Mouse (Mus musculus) small intestine, adult 2 months (tissue): ENCODE data around the gene Snx8. TPM values are rescaled to one million over a fixed set of nuclear protein-coding genes. Genes with fewer than 3 reads are reported as not detected.
A peak's percentile ranks its signal among the peaks of the same experiment; 100 is the strongest.

Source experiments
- H3K27ac ChIP-seq: fragments of 200-500 bp; 2 replicates; pipeline ENCODE4 v1.5.1; 2012; ENCODE audit warnings: low read depth, low read length, control low read depth, inconsistent platforms; ENCODE audit not compliant: insufficient read depth
- H3K27me3 ChIP-seq: fragments of 200-500 bp; 2 replicates; pipeline ENCODE4 v1.6.1; 2012; ENCODE audit warnings: mild to moderate bottlenecking, moderate library complexity, low read length, inconsistent platforms; ENCODE audit not compliant: control insufficient read depth, insufficient read depth
- H3K36me3 ChIP-seq: fragments of 200-500 bp; 2 replicates; pipeline ENCODE4 v1.6.1; 2012; ENCODE audit warnings: mild to moderate bottlenecking, low read length, control low read depth, inconsistent platforms; ENCODE audit not compliant: control insufficient read depth, insufficient read depth
- H3K4me1 ChIP-seq: fragments of 200-500 bp; 2 replicates; pipeline ENCODE4 v1.6.1; 2012; ENCODE audit warnings: low read length, inconsistent platforms, mixed read lengths; ENCODE audit not compliant: control insufficient read depth, insufficient read depth, insufficient read length
- H3K4me3 ChIP-seq: fragments of 200-500 bp; 2 replicates; pipeline ENCODE4 v1.5.1; 2012; ENCODE audit warnings: low read depth, mild to moderate bottlenecking, control low read depth, inconsistent platforms, low read length, moderate library complexity
- CTCF ChIP-seq: fragments of 200-500 bp; IDR thresholded peaks from 2 replicates; pipeline ENCODE4 v1.5.1; 2012; ENCODE audit warnings: low read depth, mild to moderate bottlenecking, control low read depth, inconsistent platforms, low read length, moderate library complexity, mixed read lengths; ENCODE audit not compliant: insufficient replicate concordance, insufficient read length; ENCODE audit errors: extremely low read depth
- POLR2A ChIP-seq: fragments of 200-500 bp; IDR thresholded peaks from 2 replicates; pipeline ENCODE4 v1.6.1; 2012; ENCODE audit warnings: low read depth, mild to moderate bottlenecking, control low read depth, inconsistent platforms, low read length, moderate library complexity
- WGBS: fragments of 180-500 bp; shearing (Covaris S2); methylation state at CpG from one replicate; pipeline ENCODE4 v1.1.7; 2018; 5-methylcytosine and 5-hydroxymethylcytosine counted together
- polyA plus RNA-seq: library from polyadenylated mRNA; depleted of rRNA; stranded (reverse); fragments of >200 nt; gene quantifications from 2 replicates; pipeline ENCODE4 v1.2.3, GENCODE M21; 2012

Snx8 gene
- polyA plus RNA-seq, 1 experiment: 6.6 TPM

DNA sequence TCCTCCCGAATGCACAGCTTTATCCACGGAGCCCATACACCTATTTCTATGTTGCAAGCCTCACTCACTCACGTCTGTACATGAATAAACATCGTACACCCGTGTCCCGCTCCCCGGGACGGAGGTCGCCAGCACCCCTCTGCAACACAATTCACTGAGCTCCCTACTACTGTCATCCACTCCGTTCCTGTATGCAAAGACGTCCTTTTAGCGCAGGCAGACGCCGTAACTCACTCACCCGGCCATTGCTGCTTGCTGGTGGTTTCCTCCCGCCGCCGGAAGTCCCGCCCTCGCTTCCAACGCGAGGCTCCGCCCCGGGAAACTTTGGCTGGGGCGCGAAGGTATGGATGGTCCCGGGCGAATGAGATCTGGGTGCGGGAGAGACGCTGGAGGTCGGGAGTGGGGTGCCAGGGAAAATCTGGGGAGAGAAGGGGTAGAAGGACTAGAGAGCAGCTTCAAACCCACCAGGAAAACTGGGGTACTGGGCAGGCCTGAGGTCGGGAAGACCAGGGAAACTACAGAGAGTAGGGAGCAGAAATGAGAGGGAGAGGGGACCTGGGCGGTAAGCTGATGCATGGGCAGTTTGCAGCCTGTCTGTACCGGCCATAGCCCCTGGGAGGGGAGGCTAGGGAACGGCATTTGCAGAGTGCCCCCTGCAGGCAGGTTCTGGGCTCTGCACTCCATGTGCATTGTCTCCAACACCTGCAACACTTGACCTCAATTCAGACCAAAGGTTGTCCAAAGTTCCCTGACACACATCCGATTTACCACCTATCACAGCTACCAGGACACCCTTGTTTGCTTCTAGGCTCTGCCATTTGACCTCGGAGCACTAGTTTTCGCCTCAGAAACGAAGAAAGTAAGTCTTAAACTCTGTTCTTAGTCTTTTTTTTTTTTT is 57.2 kb downstream of the Snx8 start, which contains the start of gene Mrm2:
TSS of gene Mrm2 (minus strand) at position 284 of the 898 bp plus-strand sequence.
- Histone ChIP-seq H3K4me3 (peak within 1 kb of the TSS; percentile 73), H3K27me3 (no peaks in the 10 kb centered on the region), H3K4me1 (peaks cover 5% of the 10 kb centered on the region; the same call in 1 of the 2 replicates), H3K36me3 (peaks cover 5% of the 10 kb centered on the region), H3K27ac (peak within 1 kb of the TSS; percentile 64)
- TF ChIP-seq CTCF (peak; percentile 98), POLR2A (peak; percentile 58; the same call in 1 of the 2 replicates)
- 1% methylated on average over 39 of the region's 39 CpGs for WGBS

DNA sequence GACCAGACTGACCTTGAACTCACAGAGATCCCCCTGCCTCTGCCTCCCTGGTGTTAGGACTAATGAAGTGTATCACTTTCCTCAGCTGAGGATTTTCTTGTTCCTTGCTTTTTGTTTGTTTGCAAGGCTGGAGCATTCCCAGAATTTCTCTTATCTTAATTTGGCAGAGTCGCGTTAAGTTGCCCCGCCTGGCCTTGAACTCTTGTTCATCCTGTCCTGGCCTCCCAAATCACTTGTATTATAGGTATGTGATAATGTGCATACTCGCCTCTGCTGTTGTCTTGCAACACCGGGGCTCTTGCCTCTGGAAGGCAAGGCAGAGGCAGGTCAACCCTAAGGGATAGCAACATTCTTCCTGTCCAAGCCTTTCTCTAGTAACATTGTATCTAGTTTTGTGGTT is 65.0 kb downstream of the Snx8 start:
- 35% methylated on average over 5 of the region's 5 CpGs for WGBS
- peaks cover 1% of the 10 kb centered on the region; the same call in 1 of the 2 replicates for H3K4me1 ChIP-seq
- no peaks in the 10 kb centered on the region for H3K27me3 ChIP-seq
- TF ChIP-seq CTCF: no peak
- TF ChIP-seq POLR2A: no peak
- H3K27ac ChIP-seq: no peak overlapping the region
- no peak overlapping the region for H3K4me3 ChIP-seq
- H3K36me3 ChIP-seq: peaks cover 5% of the 10 kb centered on the region

DNA sequence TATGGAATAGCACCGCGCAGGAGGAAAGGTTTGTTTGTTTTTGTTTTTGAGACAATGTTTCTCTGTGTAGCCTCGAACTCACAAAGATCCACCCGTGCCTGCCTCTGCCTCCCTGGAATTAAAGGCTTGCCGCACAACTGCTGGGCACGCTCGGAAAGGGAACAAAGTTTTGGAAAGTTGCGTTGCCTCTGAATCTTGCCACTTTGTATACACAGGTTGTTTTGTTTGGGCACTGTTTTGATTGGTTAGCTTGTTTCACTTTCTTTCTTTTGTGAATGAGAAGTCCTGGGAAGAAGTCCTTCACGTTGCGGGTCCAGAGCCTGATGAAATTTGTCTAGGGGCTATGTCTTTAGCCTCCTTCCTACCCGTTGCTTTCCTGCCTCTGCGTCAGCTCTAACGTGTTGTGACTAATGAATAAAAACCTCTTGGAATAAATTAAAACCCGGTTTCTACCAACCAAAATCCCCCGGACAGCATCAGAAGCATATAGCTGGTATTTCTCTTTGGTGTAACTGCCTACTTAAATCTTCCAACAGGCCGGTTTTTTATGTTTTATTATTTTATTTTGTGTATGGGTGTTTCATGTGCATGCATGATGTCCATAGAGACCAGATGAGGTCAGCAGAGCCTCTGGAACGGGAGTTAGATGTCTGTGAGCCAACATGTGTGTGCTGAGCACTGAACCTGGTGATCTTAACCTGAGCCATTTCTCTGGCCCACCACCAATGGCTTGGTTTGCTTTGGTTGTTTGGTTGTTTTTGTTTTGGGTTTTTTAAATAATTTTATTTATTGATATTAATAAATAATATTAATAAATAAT is 67.1 kb downstream of the Snx8 start:
- H3K27me3 ChIP-seq: no peaks in the 10 kb centered on the region
- TF ChIP-seq CTCF (no peak), POLR2A (no peak)
- H3K4me1 ChIP-seq: peaks cover 1% of the 10 kb centered on the region; the same call in 1 of the 2 replicates
- under 1% methylated on average over 17 of the region's 17 CpGs for WGBS
- H3K27ac ChIP-seq: peak overlapping the region; percentile 89
- H3K36me3 ChIP-seq: no peaks in the 10 kb centered on the region
- peak overlapping the region; percentile 97 for H3K4me3 ChIP-seq

DNA sequence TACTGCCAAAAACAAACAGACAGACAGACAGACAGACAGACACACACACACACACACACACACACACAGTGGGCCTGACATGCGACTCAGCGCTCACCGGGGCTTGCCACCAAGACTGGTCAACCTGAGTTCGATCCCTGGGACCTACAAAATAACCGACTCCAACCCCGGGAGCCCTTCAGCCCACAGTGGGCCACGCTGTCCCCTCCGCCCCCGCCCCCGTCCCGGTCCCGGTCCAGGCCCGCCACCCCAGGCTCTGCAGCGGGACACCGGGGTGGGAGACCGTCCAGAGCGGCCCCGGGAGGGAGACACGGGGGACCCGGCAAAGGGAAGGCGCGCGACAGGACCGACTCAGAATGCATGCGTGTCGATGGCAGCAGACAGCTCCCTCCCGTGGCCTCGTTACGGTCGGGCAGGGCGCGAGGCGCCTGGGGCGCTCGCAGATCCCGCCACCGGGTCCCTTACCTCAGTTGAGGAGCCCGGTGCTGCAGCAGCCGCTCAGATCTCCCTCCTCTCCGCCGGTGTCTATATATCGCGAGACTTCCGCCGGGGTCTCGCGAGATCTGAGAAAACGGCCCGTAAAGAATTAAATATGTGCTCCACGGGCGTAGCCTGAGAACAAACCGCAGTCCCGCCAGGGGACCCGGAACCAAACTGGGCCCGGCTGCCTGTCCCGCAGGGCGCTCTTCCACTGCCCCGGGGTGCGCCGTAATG is 67.9 kb downstream of the Snx8 start, which contains the start of the genes Mad1l1 and Nudt1:
TSS of gene Mad1l1 (minus strand) at position 511 of the 714 bp plus-strand sequence.
TSS of gene Nudt1 (plus strand) at position 615 of the 714 bp plus-strand sequence.
- peak within 1 kb of the TSS; percentile 89 for H3K27ac ChIP-seq
- no peaks in the 10 kb centered on the region for H3K27me3 ChIP-seq
- H3K4me1 ChIP-seq: peaks cover 1% of the 10 kb centered on the region; the same call in 1 of the 2 replicates
- under 1% methylated on average over 60 of the region's 60 CpGs for WGBS
- TF ChIP-seq POLR2A (peak; percentile 93), CTCF (no peak)
- peak within 1 kb of the TSS; percentile 97 for H3K4me3 ChIP-seq
- H3K36me3 ChIP-seq: no peaks in the 10 kb centered on the region

DNA sequence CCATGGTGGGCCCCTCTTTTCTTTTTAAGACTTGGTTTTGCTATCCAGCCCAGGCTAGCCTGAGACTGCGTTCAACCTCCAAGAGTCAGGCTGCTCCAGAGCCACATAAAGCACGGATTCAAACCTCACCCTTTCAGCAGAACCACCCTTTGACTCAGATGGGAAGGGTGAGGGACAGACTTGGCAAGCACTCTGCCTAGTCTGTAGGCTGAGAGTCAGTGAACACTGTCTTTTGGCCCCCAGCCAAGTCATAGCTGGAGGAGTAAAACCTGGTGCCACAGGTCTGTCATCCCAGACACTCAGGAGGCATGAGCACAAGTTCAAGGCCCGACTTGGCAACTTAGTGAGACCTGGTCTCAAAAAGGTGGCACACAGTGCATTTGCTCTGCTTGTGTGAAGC is 72.3 kb downstream of the Snx8 start:
- no peak overlapping the region for H3K4me3 ChIP-seq

DNA sequence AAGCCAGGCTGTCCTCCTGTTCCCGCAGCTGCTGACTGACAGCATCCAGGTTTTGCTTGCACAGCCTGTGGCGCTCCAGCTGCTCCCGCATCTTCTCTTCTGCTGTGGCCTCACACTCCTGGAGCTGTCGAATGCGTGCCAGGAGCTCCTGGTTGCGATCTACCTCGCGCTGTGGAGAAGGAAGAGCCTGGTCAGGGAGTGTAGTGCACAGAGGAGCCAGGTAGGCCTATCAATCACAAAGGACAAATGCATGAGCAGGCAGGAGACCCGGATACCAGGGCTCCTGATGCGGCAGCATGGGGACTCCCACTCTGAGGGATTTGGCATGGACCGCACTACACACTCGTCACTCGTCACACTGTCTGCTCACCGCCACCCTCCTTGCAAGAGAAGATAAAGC is 81.5 kb downstream of the Snx8 start:
- H3K36me3 ChIP-seq: peaks cover 31% of the 10 kb centered on the region
- H3K27ac ChIP-seq: no peak overlapping the region
- no peaks in the 10 kb centered on the region for H3K4me1 ChIP-seq
- 96% methylated on average over 14 of the region's 14 CpGs for whole genome bisulfite sequencing
- TF ChIP-seq CTCF (no peak), POLR2A (no peak)
- H3K27me3 ChIP-seq: no peaks in the 10 kb centered on the region
- H3K4me3 ChIP-seq: no peak overlapping the region

More for the DNA sequence above, 72.3 kb downstream of the Snx8 start:
- H3K36me3 ChIP-seq: peaks cover 3% of the 10 kb centered on the region
- TF ChIP-seq CTCF (no peak), POLR2A (no peak)
- WGBS: 40% methylated on average over 3 of the region's 3 CpGs
- H3K4me1 ChIP-seq: peaks cover 3% of the 10 kb centered on the region; the same call in 1 of the 2 replicates
- no peaks in the 10 kb centered on the region for H3K27me3 ChIP-seq
- no peak overlapping the region for H3K27ac ChIP-seq
